ENCODE assay signal across 8 mouse cellular contexts in the genomic region with DNA sequence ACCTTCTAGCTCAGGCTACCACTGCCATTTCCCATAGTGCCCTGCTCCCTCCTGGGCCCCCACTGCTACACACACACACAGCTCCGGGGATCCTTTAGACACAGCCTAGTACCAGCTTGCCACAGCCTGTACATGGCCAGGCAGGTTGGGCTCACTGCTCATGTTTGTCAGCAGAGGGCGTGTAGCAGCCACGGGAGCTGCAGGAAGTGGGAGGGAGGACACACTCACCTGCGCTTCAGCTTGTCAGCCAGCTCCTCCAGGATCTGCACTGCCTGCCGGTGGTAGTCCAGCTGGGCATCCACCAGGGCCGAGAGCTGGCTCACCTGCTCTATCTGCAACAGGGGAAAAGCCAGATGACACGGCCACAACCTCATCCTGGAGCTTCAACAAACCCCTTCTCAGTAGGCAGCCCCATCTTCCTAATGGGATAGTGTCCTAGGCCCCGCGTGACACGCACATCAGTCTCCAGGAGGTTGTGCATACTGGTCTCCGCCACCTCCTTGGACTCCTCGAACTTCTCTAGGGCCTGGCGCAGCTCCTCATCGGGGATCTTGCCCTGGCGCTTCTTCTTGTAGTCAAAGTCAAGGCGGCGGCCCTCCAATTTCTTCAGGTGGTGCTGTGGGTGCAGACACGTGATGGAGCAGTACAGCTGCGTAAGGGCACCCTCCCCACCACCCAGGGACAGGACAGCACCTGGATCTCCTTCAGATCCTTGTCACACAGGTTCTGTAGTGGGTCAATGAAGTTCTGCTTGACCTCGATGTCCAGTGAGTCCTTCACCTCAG. TPM values are rescaled to one million over a fixed set of nuclear protein-coding genes. Genes with fewer than 3 reads are reported as not detected.
DNase-seq lines count a peak whose midpoint lies in the region; ATAC-seq and TF ChIP-seq lines count a peak whose summit lies in the region.

No protein-coding gene starts in this region.

- 73% methylated on average over 20 of the region's 20 CpGs for WGBS in heart, embryonic 10.5 days
- 76% methylated on average over 20 of the region's 20 CpGs for WGBS in hindbrain, embryonic 13.5 days

- dilution Hi-C loops in CH12.LX (cut with MboI; ENCODE audit: extremely low pct_ligation_motif_present, extremely low pct_unique_long_range_greater_than_20kb, low sequenced_read_pairs), result no loop called here

- no peak overlapping the region for H3ac ChIP-seq in myocyte (ENCODE audit: control insufficient read depth, insufficient read length)

- H3K4me3 ChIP-seq in heart, embryonic 10.5 days, result no peak overlapping the region
- H3K4me3 ChIP-seq in CH12.LX (replicated peaks in 1 of 3; ENCODE audit: low read depth in 2 of 3, low read length in 2 of 3, poor library complexity in 1 of 3) (no peak overlapping the region), myocyte (no peak overlapping the region)
- no peak overlapping the region for H3K4me3 ChIP-seq in hindbrain, embryonic 13.5 days

- TF ChIP-seq CTCF in CH12.LX (conservative IDR thresholded peaks at IDR 0.05 in 1 of 2, IDR thresholded peaks at IDR 0.05 in 1 of 2; ENCODE audit: low read depth in 2 of 2, low read length in 2 of 2), result peak in 1 of 2 experiments; percentile 59; a peak in 2 of 4 replicates

- H3K4me1 ChIP-seq in heart, embryonic 10.5 days, result peaks cover 40% of the 10 kb centered on the region
- H3K4me1 ChIP-seq in CH12.LX (ENCODE audit: control insufficient read depth in 1 of 2, insufficient read depth in 2 of 2), result peaks cover 17 to 40% of the 10 kb centered on the region in 2 experiments
- peaks cover 38% of the 10 kb centered on the region for H3K4me1 ChIP-seq in hindbrain, embryonic 13.5 days (replicated peaks)

- no peak overlapping the region for H3K4me2 ChIP-seq in CH12.LX (ENCODE audit: insufficient read depth, low read depth, poor library complexity, severe bottlenecking)
- H3K4me2 ChIP-seq in hindbrain, embryonic 13.5 days, result no peak overlapping the region
- H3K4me2 ChIP-seq in myocyte (ENCODE audit: low read depth), result no peak overlapping the region

- ATAC-seq in hindbrain, embryonic 13.5 days (ENCODE audit: low FRiP score), result peak; percentile 5

- H3K9ac ChIP-seq in CH12.LX (ENCODE audit: insufficient read depth, low read depth), result no peak overlapping the region
- no peak overlapping the region for H3K9ac ChIP-seq in hindbrain, embryonic 13.5 days

- TF ChIP-seq EP300 in CH12.LX (IDR thresholded peaks at IDR 0.05; ENCODE audit: low read length), result no peak

- in situ Hi-C loops in CH12.LX (cut with MboI; ENCODE audit: low pct_ligation_motif_present, low pct_unique_long_range_greater_than_20kb, low sequenced_read_pairs), result no loop called here

- H3K36me3 ChIP-seq in heart, embryonic 10.5 days, result peaks cover 71% of the 10 kb centered on the region
- peaks cover 54 to 85% of the 10 kb centered on the region in 2 experiments for H3K36me3 ChIP-seq in CH12.LX (replicated peaks in 1 of 2; ENCODE audit: control insufficient read depth in 1 of 2, insufficient read depth in 1 of 2, low read length in 1 of 2)
- peaks cover 70% of the 10 kb centered on the region for H3K36me3 ChIP-seq in hindbrain, embryonic 13.5 days
- peaks cover 11% of the 10 kb centered on the region for H3K36me3 ChIP-seq in myocyte (ENCODE audit: control insufficient read depth, insufficient read depth)

- peak; percentile 36 for TF ChIP-seq RAD21 in CH12.LX (IDR thresholded peaks at IDR 0.05; ENCODE audit: low read depth, low read length)

- no peak for TF ChIP-seq POLR2A in CH12.LX (IDR thresholded peaks at IDR 0.05; ENCODE audit: low read depth, low read length)
- peak; percentile 52 for TF ChIP-seq POLR2A in myocyte (IDR thresholded peaks at IDR 0.05; ENCODE audit: insufficient read length, low read depth)

- H3K79me2 ChIP-seq in CH12.LX (replicated peaks; ENCODE audit: control insufficient read depth, extremely low read depth, insufficient read depth, poor library complexity, severe bottlenecking) (peaks cover 5% of the 10 kb centered on the region), myocyte (ENCODE audit: control insufficient read depth, insufficient read depth) (peaks cover 32% of the 10 kb centered on the region)

- H3K9me3 ChIP-seq in heart, embryonic 10.5 days, result no peaks in the 10 kb centered on the region
- no peaks in the 10 kb centered on the region for H3K9me3 ChIP-seq in CH12.LX (replicated peaks; ENCODE audit: low read length)
- no peaks in the 10 kb centered on the region for H3K9me3 ChIP-seq in hindbrain, embryonic 13.5 days

- no peaks in the 10 kb centered on the region for H3K27me3 ChIP-seq in heart, embryonic 10.5 days (ENCODE audit: insufficient read depth, poor library complexity, severe bottlenecking)
- no peaks in the 10 kb centered on the region for H3K27me3 ChIP-seq in CH12.LX (replicated peaks)
- no peaks in the 10 kb centered on the region for H3K27me3 ChIP-seq in hindbrain, embryonic 13.5 days
- no peaks in the 10 kb centered on the region for H3K27me3 ChIP-seq in myocyte (ENCODE audit: control insufficient read depth, insufficient read depth, insufficient read length)

- no peak overlapping the region for H3K27ac ChIP-seq in heart, embryonic 10.5 days
- H3K27ac ChIP-seq in CH12.LX (ENCODE audit: insufficient read depth, low read depth), result no peak overlapping the region
- peak overlapping the region; percentile 35; the same call in 1 of the 2 replicates for H3K27ac ChIP-seq in hindbrain, embryonic 13.5 days

- intact Hi-C loops in left cerebral cortex, postnatal 4 days (cut with DNase I), result no loop called here

- DNase-seq in heart, adult 11 months, result peak; percentile 92
- DNase-seq in heart, embryonic 10.5 days (ENCODE audit: low spot score), result no peak
- no peak for DNase-seq in CH12.LX (ENCODE audit: extremely low read depth)
- DNase-seq in cerebellum, adult 9-10 months, result peak; percentile 87
- peak; percentile 60 for DNase-seq in left cerebral cortex, postnatal 4 days
- peak; percentile 90 for DNase-seq in thymus, postnatal 4 days

TF ChIP-seq in CH12.LX, 34 proteins besides CTCF, POLR2A, EP300 and RAD21:
- TF ChIP-seq SMC3 (IDR thresholded peaks at IDR 0.05; ENCODE audit: low read depth, low read length), result peak; percentile 43
- peak; percentile 31; the same call in 1 of the 2 replicates for TF ChIP-seq ELF1 (IDR thresholded peaks at IDR 0.05; ENCODE audit: low read depth, low read length)
- no peak for TF ChIP-seq USF1 (IDR thresholded peaks at IDR 0.05; ENCODE audit: low read depth, low read length)

TF ChIP-seq in myocyte, 11 proteins besides CTCF, POLR2A, EP300 and RAD21:
- TF ChIP-seq POLR2AphosphoS2 (IDR thresholded peaks at IDR 0.05; ENCODE audit: insufficient read length, low read depth) (peak; percentile 82), E2F4 (IDR thresholded peaks at IDR 0.05; ENCODE audit: insufficient read depth) (no peak)
TF ChIP-seq in myocyte: peak in this region for 1.

RNA-seq across cellular contexts. Expression of gene Mpnd, which starts 13.0 kb away (rescaled TPM):
- 69.5 and 111 TPM in 2 replicates for polyA plus RNA-seq in heart, embryonic 10.5 days (2016; fragmentation: Nextera tagmentation; extraction: Ambion mirVana)
- total RNA-seq in CH12.LX (2012; rRNA removed) (38.9 and 55.1 TPM in 2 replicates), CH12.LX (2014; rRNA removed) (23.4 and 24.5 TPM in 2 replicates)
- polyA plus RNA-seq in CH12.LX (2012; ENCODE audit: insufficient read length, low read depth) (25.3 and 26.8 TPM in 2 replicates), myocyte (2012; fragmentation: generic; extraction: Trizol) (92.1 TPM)
- polyA plus RNA-seq in hindbrain, embryonic 13.5 days (2015; fragmentation: Nextera tagmentation; extraction: Ambion mirVana), result 159 and 163 TPM in 2 replicates
- 100 to 1,000 TPM in 1 of 2 experiments, 10 to 100 TPM in 1; 92.6 to 121 TPM for total RNA-seq in left cerebral cortex, postnatal 4 days (2021)

RNA-seq across cellular contexts. Expression of gene Stap2, which starts 13.2 kb away (rescaled TPM):
- polyA plus RNA-seq in heart, embryonic 10.5 days (2016; fragmentation: Nextera tagmentation; extraction: Ambion mirVana), result 7.7 and 8.0 TPM in 2 replicates
- total RNA-seq in CH12.LX (2012; rRNA removed) (2.2 and 3.2 TPM in 2 replicates), CH12.LX (2014; rRNA removed) (0.41 and 0.52 TPM in 2 replicates)
- polyA plus RNA-seq in CH12.LX (2012; ENCODE audit: insufficient read length, low read depth) (0.51 and 0.91 TPM in 2 replicates), myocyte (2012; fragmentation: generic; extraction: Trizol) (0.46 TPM)
- polyA plus RNA-seq in hindbrain, embryonic 13.5 days (2015; fragmentation: Nextera tagmentation; extraction: Ambion mirVana), result 5.7 and 5.8 TPM in 2 replicates
- total RNA-seq in left cerebral cortex, postnatal 4 days (2021), result 1 to 10 TPM; 3.8 to 4.6 TPM

RNA-seq across cellular contexts. Expression of gene Sh3gl1, which starts 17.9 kb away (rescaled TPM):
- 117 and 155 TPM in 2 replicates for polyA plus RNA-seq in heart, embryonic 10.5 days (2016; fragmentation: Nextera tagmentation; extraction: Ambion mirVana)
- total RNA-seq in CH12.LX (2012; rRNA removed) (29.3 and 33.5 TPM in 2 replicates), CH12.LX (2014; rRNA removed) (38.0 and 39.4 TPM in 2 replicates)
- polyA plus RNA-seq in CH12.LX (2012; ENCODE audit: insufficient read length, low read depth) (32.1 and 39.0 TPM in 2 replicates), myocyte (2012; fragmentation: generic; extraction: Trizol) (66.9 TPM)
- polyA plus RNA-seq in hindbrain, embryonic 13.5 days (2015; fragmentation: Nextera tagmentation; extraction: Ambion mirVana), result 116 and 118 TPM in 2 replicates
- total RNA-seq in left cerebral cortex, postnatal 4 days (2021), result 10 to 100 TPM; 53.6 to 55.3 TPM

RNA-seq across cellular contexts. Expression of gene Chaf1a, which starts 21.7 kb away (rescaled TPM):
- polyA plus RNA-seq in heart, embryonic 10.5 days (2016; fragmentation: Nextera tagmentation; extraction: Ambion mirVana), result 24.0 and 30.0 TPM in 2 replicates
- total RNA-seq in CH12.LX (2012; rRNA removed), result 39.3 and 55.0 TPM in 2 replicates
- 18.4 and 18.6 TPM in 2 replicates for total RNA-seq in CH12.LX (2014; rRNA removed)
- 97.1 and 135 TPM in 2 replicates for polyA plus RNA-seq in CH12.LX (2012; ENCODE audit: insufficient read length, low read depth)
- 6.1 and 6.9 TPM in 2 replicates for polyA plus RNA-seq in hindbrain, embryonic 13.5 days (2015; fragmentation: Nextera tagmentation; extraction: Ambion mirVana)
- 1 to 10 TPM; 6.8 to 8.8 TPM for total RNA-seq in left cerebral cortex, postnatal 4 days (2021)
- 8.0 TPM for polyA plus RNA-seq in myocyte (2012; fragmentation: generic; extraction: Trizol)

RNA-seq across cellular contexts. Expression of gene Fsd1, which starts 32.2 kb away (rescaled TPM):
- 8.4 and 23.2 TPM in 2 replicates for polyA plus RNA-seq in heart, embryonic 10.5 days (2016; fragmentation: Nextera tagmentation; extraction: Ambion mirVana)
- 0.21 and 0.50 TPM in 2 replicates for total RNA-seq in CH12.LX (2012; rRNA removed)
- not detected in 2 replicates for total RNA-seq in CH12.LX (2014; rRNA removed)
- not detected in 2 replicates for polyA plus RNA-seq in CH12.LX (2012; ENCODE audit: insufficient read length, low read depth)
- 159 and 172 TPM in 2 replicates for polyA plus RNA-seq in hindbrain, embryonic 13.5 days (2015; fragmentation: Nextera tagmentation; extraction: Ambion mirVana)
- total RNA-seq in left cerebral cortex, postnatal 4 days (2021), result 100 to 1,000 TPM; 110 to 119 TPM
- 0.36 TPM for polyA plus RNA-seq in myocyte (2012; fragmentation: generic; extraction: Trizol)

Comparison
In these comparisons a context has a peak if more than half of its experiments do, and no peak if none do; other contexts are left out.
1. DNase-seq: peak in heart, adult 11 months (single experiment), cerebellum, adult 9-10 months (single experiment), left cerebral cortex, postnatal 4 days (single experiment) and thymus, postnatal 4 days (single experiment); none in heart, embryonic 10.5 days (single experiment) and CH12.LX (single experiment).